Mouse (Mus musculus) heart, postnatal 0 days (tissue): ENCODE measurements at regions not wholly inside any gene's neighbourhood (a gene's known extent, or its start where the extent isn't known, plus 50 kb on each side); places are given as distances from the start of the nearest gene placed in this dataset.

ENCODE experiments used
- ATAC-seq: fragments of 200-750 bp; cut with Nextera tagmentation; 2 replicates; pipeline ENCODE4 v1.8.0; 2017; ENCODE audit warnings: low read depth, moderate number of reproducible peaks, moderate library complexity; ENCODE audit not compliant: insufficient read depth
- DNase-seq: peaks from one replicate; pipeline ENCODE4 v3.0.0-alpha.2; 2016; ENCODE audit warnings: low spot score
- H3K27ac ChIP-seq: fragments of 300-500 bp; sonication (generic); 2 replicates; pipeline ENCODE4 v1.5.1; 2014; ENCODE audit warnings: low read depth, mild to moderate bottlenecking
- H3K27me3 ChIP-seq: fragments of 300-500 bp; sonication (generic); 2 replicates; pipeline ENCODE4 v1.6.1; 2014; ENCODE audit warnings: low read length, mixed read lengths; ENCODE audit not compliant: control insufficient read depth, insufficient read depth
- H3K36me3 ChIP-seq: fragments of 300-500 bp; sonication (generic); replicated peaks from 2 replicates; pipeline ENCODE4 v1.6.1; 2014; ENCODE audit warnings: low read length, mixed read lengths; ENCODE audit not compliant: control insufficient read depth, insufficient read depth
- H3K4me1 ChIP-seq: fragments of 300-500 bp; sonication (generic); 2 replicates; pipeline ENCODE4 v1.6.1; 2014; ENCODE audit warnings: antibody characterized with exemption; ENCODE audit not compliant: control insufficient read depth, insufficient read depth
- H3K4me2 ChIP-seq: fragments of 300-500 bp; sonication (generic); 2 replicates; pipeline ENCODE4 v1.6.1; 2014; ENCODE audit warnings: low read depth, mild to moderate bottlenecking, low read length, moderate library complexity
- H3K4me3 ChIP-seq: fragments of 300-500 bp; sonication (generic); 2 replicates; pipeline ENCODE4 v1.5.1; 2014; ENCODE audit warnings: low read depth, low read length
- H3K9ac ChIP-seq: fragments of 300-500 bp; sonication (generic); replicated peaks from 2 replicates; pipeline ENCODE4 v1.6.1; 2014; ENCODE audit warnings: low read depth, low read length, mixed read lengths
- H3K9me3 ChIP-seq: fragments of 300-500 bp; sonication (generic); replicated peaks from 2 replicates; pipeline ENCODE4 v1.6.1; 2016; ENCODE audit warnings: low read length; ENCODE audit not compliant: control insufficient read depth
- CTCF ChIP-seq: IDR thresholded peaks from 2 replicates; pipeline ENCODE4 v1.5.1; 2016; ENCODE audit warnings: antibody characterized with exemption, control low read depth, low read depth
- EP300 ChIP-seq: IDR thresholded peaks from 2 replicates; pipeline ENCODE4 v1.6.1; 2016; ENCODE audit warnings: antibody characterized with exemption, low read depth
- WGBS: fragments of 180-500 bp; shearing (Covaris S2); extraction: QIAGEN DNeasy Blood & Tissue Kit; methylation state at CpG from one replicate; pipeline ENCODE4 v1.1.7; 2014; 5-methylcytosine and 5-hydroxymethylcytosine counted together

GRCm38 (mm10) chr16:39158893-39159292 is 266.4 kb downstream of the Igsf11 start:
- no peak for ATAC-seq
- 35% methylated on average over 3 of the region's 3 CpGs for WGBS
- H3K4me2 ChIP-seq, result no peak overlapping the region
- H3K4me3 ChIP-seq, result no peak overlapping the region
- H3K36me3 ChIP-seq, result no peaks in the 10 kb centered on the region
- H3K9ac ChIP-seq, result no peak overlapping the region
- H3K27me3 ChIP-seq, result no peaks in the 10 kb centered on the region
- no peak overlapping the region for H3K27ac ChIP-seq
- H3K9me3 ChIP-seq, result no peaks in the 10 kb centered on the region
- TF ChIP-seq CTCF (no peak), EP300 (no peak)
- DNase-seq, result no peak
- H3K4me1 ChIP-seq, result no peaks in the 10 kb centered on the region

GRCm38 (mm10) chr16:39159725-39160124 is 267.3 kb downstream of the Igsf11 start:
- Histone ChIP-seq H3K4me3 (no peak overlapping the region), H3K4me2 (no peak overlapping the region), H3K27me3 (no peaks in the 10 kb centered on the region), H3K36me3 (no peaks in the 10 kb centered on the region), H3K9ac (no peak overlapping the region), H3K4me1 (no peaks in the 10 kb centered on the region), H3K27ac (no peak overlapping the region), H3K9me3 (no peaks in the 10 kb centered on the region)
- TF ChIP-seq EP300 (no peak), CTCF (no peak)
- DNase-seq, result no peak
- WGBS, result 71% methylated on average over 7 of the region's 7 CpGs
- ATAC-seq, result no peak

GRCm38 (mm10) chr16:39162684-39163083 is 270.2 kb downstream of the Igsf11 start:
- 35% methylated on average over 1 of the region's 1 CpGs for WGBS
- ATAC-seq (no peak), DNase-seq (no peak)
- Histone ChIP-seq H3K4me2 (no peak overlapping the region), H3K9ac (no peak overlapping the region), H3K4me3 (no peak overlapping the region), H3K9me3 (no peaks in the 10 kb centered on the region), H3K27ac (no peak overlapping the region), H3K4me1 (no peaks in the 10 kb centered on the region), H3K36me3 (no peaks in the 10 kb centered on the region), H3K27me3 (no peaks in the 10 kb centered on the region)
- TF ChIP-seq EP300 (no peak), CTCF (peak; percentile 20; the same call in 1 of the 2 replicates)

GRCm38 (mm10) chr16:39191861-39192260 is 299.4 kb downstream of the Igsf11 start:
- Histone ChIP-seq H3K27ac (no peak overlapping the region), H3K4me2 (no peak overlapping the region), H3K4me3 (no peak overlapping the region), H3K9me3 (no peaks in the 10 kb centered on the region), H3K27me3 (no peaks in the 10 kb centered on the region), H3K9ac (no peak overlapping the region), H3K4me1 (no peaks in the 10 kb centered on the region), H3K36me3 (no peaks in the 10 kb centered on the region)
- no peak for TF ChIP-seq CTCF
- no peak for TF ChIP-seq EP300
- DNase-seq (no peak), ATAC-seq (no peak)
- 79% methylated on average over 4 of the region's 4 CpGs for WGBS

GRCm38 (mm10) chr16:39195431-39195830 is 303.0 kb downstream of the Igsf11 start:
- ATAC-seq (no peak), DNase-seq (no peak)
- H3K27ac ChIP-seq, result no peak overlapping the region
- H3K27me3 ChIP-seq, result no peaks in the 10 kb centered on the region
- 85% methylated on average over 1 of the region's 1 CpGs for WGBS
- no peaks in the 10 kb centered on the region for H3K4me1 ChIP-seq
- H3K9me3 ChIP-seq, result no peaks in the 10 kb centered on the region
- no peaks in the 10 kb centered on the region for H3K36me3 ChIP-seq
- TF ChIP-seq EP300 (no peak), CTCF (no peak)
- no peak overlapping the region for H3K9ac ChIP-seq
- H3K4me2 ChIP-seq, result no peak overlapping the region
- H3K4me3 ChIP-seq, result no peak overlapping the region

GRCm38 (mm10) chr16:39196896-39197295 is 304.4 kb downstream of the Igsf11 start:
- no peaks in the 10 kb centered on the region for H3K4me1 ChIP-seq
- ATAC-seq (no peak), DNase-seq (no peak)
- TF ChIP-seq CTCF (no peak), EP300 (no peak)
- H3K27me3 ChIP-seq, result no peaks in the 10 kb centered on the region
- no peak overlapping the region for H3K9ac ChIP-seq
- no peaks in the 10 kb centered on the region for H3K9me3 ChIP-seq
- no peak overlapping the region for H3K4me3 ChIP-seq
- H3K4me2 ChIP-seq, result no peak overlapping the region
- H3K27ac ChIP-seq, result no peak overlapping the region
- H3K36me3 ChIP-seq, result no peaks in the 10 kb centered on the region
- WGBS, result 48% methylated on average over 2 of the region's 2 CpGs
